Mouse (Mus musculus): Measurements from ENCODE around the gene Phactr2.
"Not testable (repeated sequence)": the region's sequence is repeated elsewhere in the genome, so short reads cannot be mapped to it uniquely, and the experiment has no call there.

The Phactr2 gene

DNA sequence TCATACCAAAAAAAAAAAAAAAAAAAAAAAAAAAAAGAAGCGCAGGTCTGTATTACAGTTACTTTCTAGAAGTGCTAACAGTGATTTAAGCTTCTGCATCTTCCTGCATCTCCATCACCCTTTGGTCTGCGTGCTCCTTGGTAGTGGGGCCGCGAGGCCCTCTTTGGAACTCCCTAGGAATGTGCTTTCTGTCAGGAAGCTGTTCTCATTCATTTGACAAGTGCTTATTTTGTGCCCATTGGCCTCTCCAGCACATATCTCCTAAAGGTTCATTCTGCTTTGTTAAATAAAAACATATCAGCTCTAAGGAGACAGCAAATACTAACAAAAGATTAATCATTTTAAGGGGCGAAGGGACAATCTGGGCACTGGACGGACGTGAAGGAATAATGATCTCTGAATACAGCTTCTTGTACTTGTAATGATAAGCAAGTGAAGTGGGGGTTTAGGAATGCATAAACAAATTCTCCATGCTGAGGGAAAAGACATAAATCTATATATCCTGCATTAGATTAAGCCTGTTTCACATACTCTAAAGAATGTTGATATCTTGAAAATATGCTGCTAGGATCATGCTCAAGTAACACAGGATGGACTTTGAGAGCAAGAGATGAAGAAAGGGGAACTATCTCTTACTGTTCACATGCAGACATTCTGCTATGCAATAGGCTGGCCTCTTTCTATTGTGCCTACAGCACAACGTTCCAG lies 264.1 kb downstream of the Phactr2 start:
- no peak for DNase-seq (ENCODE audit: low spot score)

GRCm38 (mm10) chr10:13209506-13209905 lies 264.7 kb downstream of the Phactr2 start:
- DNase-seq (ENCODE audit: low spot score) = no peak

GRCm38 (mm10) chr10:13209061-13209460 lies 265.2 kb downstream of the Phactr2 start:
- no peak for DNase-seq (ENCODE audit: low spot score)

DNA sequence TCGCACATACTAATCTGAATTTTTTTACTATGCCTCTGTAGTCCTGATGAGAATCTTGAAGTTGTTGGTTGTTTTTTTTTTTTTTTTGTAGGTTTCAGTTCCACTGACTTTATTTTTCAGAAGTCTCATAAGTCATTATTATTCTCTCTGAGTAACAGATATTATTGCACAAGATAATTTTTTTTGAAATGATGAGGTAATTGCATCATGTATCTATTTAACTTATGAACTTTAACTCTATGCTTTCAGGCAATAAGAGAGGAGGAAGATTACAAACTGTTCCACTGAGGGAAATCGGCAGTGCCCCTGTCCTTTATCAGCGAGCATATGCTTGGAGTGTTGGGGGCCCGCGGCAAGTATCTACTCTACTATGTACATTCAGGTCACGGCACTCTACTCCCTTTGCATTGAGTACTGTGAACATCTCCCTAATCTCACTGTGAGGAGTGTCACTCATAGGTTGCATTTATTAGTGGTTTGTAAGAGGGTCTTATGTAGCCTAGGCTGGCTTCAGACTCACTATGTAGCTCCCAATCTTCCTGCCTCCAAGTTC lies 272.4 kb downstream of the Phactr2 start:
- no peak for DNase-seq (ENCODE audit: low spot score)

DNA sequence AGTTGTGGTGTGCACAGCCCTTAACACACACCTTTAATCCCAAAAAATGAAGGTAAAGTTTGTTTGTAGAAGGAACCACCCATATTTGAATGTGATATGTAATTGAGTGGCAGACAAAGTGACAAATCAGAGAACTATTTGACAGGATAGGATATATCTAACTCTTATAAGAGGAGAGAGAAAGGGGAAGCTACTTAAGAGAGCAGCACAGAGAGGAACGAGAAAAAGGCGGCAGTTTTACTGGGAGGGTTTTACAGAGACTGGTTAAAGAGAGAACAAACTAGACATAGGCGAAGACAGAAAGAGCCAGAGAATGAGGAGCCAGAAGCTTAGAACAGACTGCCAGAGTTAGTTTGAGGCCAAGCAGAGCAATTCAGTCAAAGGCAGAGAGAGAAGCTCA lies 273.4 kb downstream of the Phactr2 start:
- no peak for DNase-seq (ENCODE audit: low spot score)

GRCm38 (mm10) chr10:13199234-13199633 lies 275.0 kb downstream of the Phactr2 start:
- no peak for DNase-seq (ENCODE audit: low spot score)

GRCm38 (mm10) chr10:13196872-13197507 lies 277.2 kb downstream of the Phactr2 start:
- DNase-seq (ENCODE audit: low spot score) = no peak

- DNase-seq (ENCODE audit: low spot score) = not testable (repeated sequence)
These were observed 280.7 kb downstream of the Phactr2 start for GRCm38 (mm10) chr10:13193496-13193895.

- peak; percentile 91 for DNase-seq (ENCODE audit: low spot score)
These were observed 281.4 kb downstream of the Phactr2 start, which contains the start of gene Ltv1 for GRCm38 (mm10) chr10:13192731-13193351. Gene Ltv1 (minus strand): TSS chr10:13193168.

DNA sequence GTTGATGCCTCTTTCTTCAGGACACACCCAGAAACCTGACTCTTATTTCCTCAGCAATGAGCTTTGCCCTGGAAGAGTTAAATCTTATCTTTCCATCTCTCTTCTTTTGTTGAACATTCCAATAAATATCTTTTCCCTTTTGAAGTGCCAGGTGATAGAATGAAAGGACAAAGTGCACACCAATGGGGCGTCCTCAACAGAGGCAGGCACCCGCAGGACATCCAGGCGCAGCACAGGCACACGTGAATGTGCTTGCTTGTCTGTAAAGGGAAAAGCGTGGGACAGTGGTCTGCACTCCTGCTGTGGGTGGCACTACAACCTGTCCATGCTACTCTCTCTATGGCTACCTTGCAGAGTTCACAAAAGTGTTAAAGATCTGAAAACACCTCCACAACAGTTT lies 284.3 kb downstream of the Phactr2 start:
- no peak for DNase-seq (ENCODE audit: low spot score)

DNA sequence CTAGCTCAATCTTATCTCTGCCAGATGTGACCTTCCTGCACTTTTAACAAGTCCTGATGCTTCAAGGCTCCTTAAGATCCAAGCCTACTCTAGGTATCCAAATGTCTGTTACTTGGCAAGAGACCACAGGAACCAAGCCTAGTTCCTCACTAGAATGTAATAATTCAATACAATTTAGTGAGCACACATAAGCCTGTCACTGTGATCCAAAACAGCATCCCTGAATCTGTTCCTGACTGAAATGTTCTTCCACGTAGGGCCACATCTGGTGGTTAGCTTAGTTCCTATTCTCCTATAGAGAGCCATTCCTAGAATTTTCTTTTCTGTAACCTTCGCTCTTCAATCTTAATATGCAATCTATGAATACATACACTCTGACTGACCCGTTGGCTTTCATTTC lies 287.5 kb downstream of the Phactr2 start:
- DNase-seq (ENCODE audit: low spot score) = no peak

DNA sequence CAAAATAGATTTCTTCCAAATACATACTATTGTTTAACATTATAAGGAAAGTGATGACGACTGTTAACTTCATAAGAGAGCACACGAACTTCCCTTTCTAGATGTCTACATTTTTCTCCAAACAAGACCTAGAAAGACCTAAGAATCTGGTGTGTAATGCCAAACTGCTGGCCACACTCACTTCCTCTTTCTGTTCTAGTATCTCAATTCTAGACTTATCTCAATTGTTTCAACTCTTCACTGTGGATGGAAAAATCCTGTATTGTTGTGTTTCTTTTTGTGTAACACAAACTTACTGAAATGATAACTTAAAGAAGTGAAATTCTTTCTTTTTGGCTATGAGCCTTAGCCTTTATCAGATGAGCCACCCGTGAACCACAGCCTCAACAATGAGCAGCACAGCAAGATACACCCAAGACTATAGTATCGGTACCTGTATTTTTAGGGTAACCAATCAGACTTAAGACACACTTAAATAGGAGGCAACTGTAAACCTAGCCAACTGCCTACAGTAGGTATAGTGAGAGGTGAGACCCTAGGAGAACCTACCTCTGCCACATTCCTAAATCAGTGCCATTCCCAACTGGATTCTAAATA lies 289.9 kb downstream of the Phactr2 start:
- no peak for DNase-seq (ENCODE audit: low spot score)

DNA sequence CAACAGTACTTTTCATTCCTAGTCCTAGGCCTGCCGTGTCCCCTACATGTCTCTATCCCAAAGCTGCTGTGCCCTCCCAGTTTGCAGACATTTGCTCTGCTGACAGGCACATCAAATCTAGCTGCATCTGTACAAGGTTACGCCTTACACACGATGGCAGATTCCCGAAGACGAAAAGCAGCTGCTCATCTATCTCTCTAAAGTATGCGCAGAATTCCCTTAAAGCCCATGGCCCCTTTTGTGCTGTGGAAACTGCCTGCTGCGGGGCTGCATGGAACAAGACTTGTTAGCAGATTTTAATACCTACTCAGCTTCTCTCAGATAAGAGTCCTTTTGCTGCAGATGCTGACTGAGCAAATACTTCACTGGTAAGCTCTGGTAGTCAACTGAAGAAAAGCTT lies 294.0 kb downstream of the Phactr2 start:
- DNase-seq (ENCODE audit: low spot score) = no peak

GRCm38 (mm10) chr10:13177973-13178624 lies 296.1 kb downstream of the Phactr2 start, which contains the start of gene Zc2hc1b:
Gene Zc2hc1b (minus strand): TSS chr10:13178023.
- no peak for DNase-seq (ENCODE audit: low spot score)

GRCm38 (mm10) chr10:13175866-13176265 lies 298.3 kb downstream of the Phactr2 start:
- no peak for DNase-seq (ENCODE audit: low spot score)

- DNase-seq (ENCODE audit: low spot score) = no peak
These were observed 301.4 kb downstream of the Phactr2 start for GRCm38 (mm10) chr10:13172798-13173221.

DNA sequence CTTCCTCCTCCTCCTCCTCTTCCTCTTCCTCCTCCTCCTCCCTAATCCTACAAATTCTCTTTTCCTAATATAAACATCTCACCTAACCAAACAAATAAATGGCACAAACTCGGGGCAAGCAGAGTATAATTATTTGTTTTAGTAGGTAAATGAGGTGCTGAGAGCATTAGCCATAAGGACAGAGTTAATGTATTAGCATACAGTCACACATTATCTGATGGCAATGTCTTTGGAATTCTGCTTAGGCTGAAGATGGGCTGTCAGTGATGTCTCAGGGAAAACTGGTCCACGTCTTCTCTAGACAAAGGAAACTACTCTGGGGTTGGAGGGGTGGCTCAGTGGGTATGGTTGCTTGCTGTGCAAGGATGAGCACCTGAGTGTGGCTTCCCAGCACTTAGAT lies 302.8 kb downstream of the Phactr2 start:
- no peak for DNase-seq (ENCODE audit: low spot score)

GRCm38 (mm10) chr10:13170739-13171448 lies 303.3 kb downstream of the Phactr2 start:
- no peak for DNase-seq (ENCODE audit: low spot score)

DNA sequence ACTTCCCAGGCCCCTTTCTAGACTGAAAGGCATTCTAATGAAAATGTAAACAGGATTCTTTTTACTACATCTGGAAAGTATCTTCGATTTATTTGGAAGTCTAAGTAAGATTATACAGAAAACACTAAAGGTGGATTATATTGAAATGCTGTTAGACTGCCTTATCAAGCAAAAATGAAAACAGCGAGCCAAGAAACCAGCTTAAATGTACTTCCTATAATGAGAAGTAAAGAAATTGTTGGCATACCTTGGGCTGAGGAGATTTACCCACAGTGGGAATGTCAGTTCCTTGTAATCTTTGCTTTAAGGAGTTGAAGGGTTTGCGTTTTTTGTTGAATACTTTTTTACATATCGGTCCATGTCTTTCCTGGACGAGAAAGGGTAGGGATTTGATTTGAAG lies 305.8 kb downstream of the Phactr2 start:
- no peak for DNase-seq (ENCODE audit: low spot score)

GRCm38 (mm10) chr10:13162031-13162430 lies 312.2 kb downstream of the Phactr2 start:
- DNase-seq (ENCODE audit: low spot score) = no peak

GRCm38 (mm10) chr10:13160913-13161312 lies 313.3 kb downstream of the Phactr2 start:
- DNase-seq (ENCODE audit: low spot score) = no peak

Data from ovary, adult 18-20 months (tissue).